Mouse (Mus musculus): ENCODE data around the gene Foxs1. TPM values are rescaled to one million over a fixed set of nuclear protein-coding genes. Genes with fewer than 3 reads are reported as not detected.

Foxs1 gene
- total RNA-seq (2014; rRNA removed; ENCODE audit: low replicate concordance): 4.5 and 8.6 TPM in 2 replicates
- 8.2 and 8.4 TPM in 2 replicates for polyA plus RNA-seq (2015; fragmentation: Nextera tagmentation; extraction: Ambion mirVana)

DNA sequence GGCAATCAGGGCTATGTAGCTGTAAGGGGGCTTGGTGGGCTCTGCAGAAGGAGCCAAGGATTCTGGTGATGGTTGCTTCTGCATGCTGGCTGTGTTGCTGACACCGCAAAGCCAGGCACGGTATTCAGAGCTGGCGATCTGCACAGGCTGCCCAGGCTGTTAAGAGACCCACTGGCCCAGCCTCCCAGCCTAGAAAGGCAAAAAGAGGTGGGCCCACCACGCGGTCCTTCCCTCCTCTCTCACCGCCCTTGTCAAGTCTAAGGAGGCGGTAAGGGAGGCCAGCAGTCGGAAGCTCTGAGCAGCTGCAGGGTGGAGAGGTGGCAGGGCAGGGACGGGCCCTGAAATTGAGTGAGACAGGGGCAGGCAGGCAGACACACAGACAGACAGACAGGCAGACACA lies at the start of gene Foxs1:
Foxs1 (minus strand) TSS at position 161 of the 400 bp plus-strand sequence.
- Histone ChIP-seq H3K27me3 (ENCODE audit: control insufficient read depth, insufficient read depth, low read length) (0 out of 2 replicates have a peak, but pooled peaks cover 10% of the 10 kb centered on the region), H3K4me1 (ENCODE audit: control insufficient read depth, insufficient read depth) (peaks cover 8% of the 10 kb centered on the region; the same call in 1 of the 2 replicates), H3K9me3 (replicated peaks; ENCODE audit: control insufficient read depth, low read length) (no peaks in the 10 kb centered on the region), H3K27ac (ENCODE audit: low read depth) (peak within 1 kb of the TSS; percentile 82), H3K9ac (replicated peaks; ENCODE audit: low read depth, low read length) (peak within 1 kb of the TSS; percentile 21), H3K4me2 (ENCODE audit: low read depth, low read length) (peak within 1 kb of the TSS; percentile 48), H3K4me3 (ENCODE audit: low read depth, low read length) (peak within 1 kb of the TSS; percentile 37), H3K36me3 (replicated peaks; ENCODE audit: control insufficient read depth, insufficient read depth, low read length) (no peaks in the 10 kb centered on the region)
- TF ChIP-seq EP300 (IDR thresholded peaks at IDR 0.05; ENCODE audit: low read depth) (no peak), CTCF (IDR thresholded peaks at IDR 0.05; ENCODE audit: low read depth) (no peak)
- WGBS: 17% methylated on average over 9 of the region's 9 CpGs
- ATAC-seq (ENCODE audit: insufficient read depth, low read depth) (peak; percentile 54), DNase-seq (ENCODE audit: low spot score) (peak; percentile 27)

DNA sequence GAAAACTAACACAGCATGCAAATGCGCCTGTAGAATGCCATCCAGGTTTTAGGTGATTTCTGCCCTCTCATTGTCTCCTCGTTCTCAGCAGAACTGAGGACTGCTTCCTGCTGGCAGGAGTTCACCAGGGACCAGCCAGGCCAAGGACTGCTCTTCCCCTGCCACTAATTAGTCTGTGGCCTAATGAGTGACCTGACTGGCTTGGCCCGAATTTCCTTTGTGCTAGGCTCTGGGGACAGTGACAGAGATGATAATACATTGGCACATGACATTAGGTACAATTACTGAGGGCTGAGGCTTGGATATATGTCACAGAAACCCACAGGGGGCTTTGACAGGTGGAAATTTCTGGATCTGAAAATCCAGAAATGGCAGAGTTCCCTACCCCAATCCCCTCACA lies 44.0 kb upstream of the Foxs1 start:
- TF ChIP-seq EP300 (IDR thresholded peaks at IDR 0.05; ENCODE audit: low read depth) (no peak), CTCF (IDR thresholded peaks at IDR 0.05; ENCODE audit: low read depth) (no peak)
- no peaks in the 10 kb centered on the region for H3K4me1 ChIP-seq (ENCODE audit: control insufficient read depth, insufficient read depth)
- no peak overlapping the region for H3K4me2 ChIP-seq (ENCODE audit: low read depth, low read length)
- no peaks in the 10 kb centered on the region for H3K36me3 ChIP-seq (replicated peaks; ENCODE audit: control insufficient read depth, insufficient read depth, low read length)
- H3K4me3 ChIP-seq (ENCODE audit: low read depth, low read length): no peak overlapping the region
- no peaks in the 10 kb centered on the region for H3K27me3 ChIP-seq (ENCODE audit: control insufficient read depth, insufficient read depth, low read length)
- DNase-seq (ENCODE audit: low spot score) (no peak), ATAC-seq (ENCODE audit: insufficient read depth, low read depth) (no peak)
- H3K9me3 ChIP-seq (replicated peaks; ENCODE audit: control insufficient read depth, low read length): no peaks in the 10 kb centered on the region
- 59% methylated on average over 3 of the region's 3 CpGs for WGBS
- H3K9ac ChIP-seq (replicated peaks; ENCODE audit: low read depth, low read length): no peak overlapping the region
- no peak overlapping the region for H3K27ac ChIP-seq (ENCODE audit: low read depth)

DNA sequence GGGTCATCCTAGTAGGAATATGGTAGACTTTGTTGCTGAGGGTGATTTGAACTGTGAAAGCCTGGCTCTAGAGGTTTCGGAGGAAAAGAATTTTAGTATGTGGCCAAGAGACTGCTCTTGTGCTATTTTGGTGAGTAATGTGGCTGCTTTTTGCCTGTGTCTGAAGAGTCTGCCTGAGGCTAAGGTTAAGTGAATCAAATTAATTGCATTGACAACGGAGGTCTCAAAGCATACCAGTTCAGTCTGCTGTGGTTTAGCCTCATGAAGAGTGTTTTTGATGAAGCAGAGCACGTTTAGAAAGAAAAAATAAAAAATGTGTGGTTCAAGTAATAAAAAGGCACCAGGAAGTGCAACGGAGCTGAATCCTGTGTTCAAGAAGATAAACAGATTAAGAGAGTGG lies 32.5 kb upstream of the Foxs1 start:
- WGBS: 66% methylated on average over 4 of the region's 4 CpGs
- ATAC-seq (ENCODE audit: insufficient read depth, low read depth) (no peak), DNase-seq (ENCODE audit: low spot score) (no peak)
- no peaks in the 10 kb centered on the region for H3K9me3 ChIP-seq (replicated peaks; ENCODE audit: control insufficient read depth, low read length)
- no peak overlapping the region for H3K27ac ChIP-seq (ENCODE audit: low read depth)
- H3K9ac ChIP-seq (replicated peaks; ENCODE audit: low read depth, low read length): no peak overlapping the region
- TF ChIP-seq EP300 (IDR thresholded peaks at IDR 0.05; ENCODE audit: low read depth): no peak
- no peak for TF ChIP-seq CTCF (IDR thresholded peaks at IDR 0.05; ENCODE audit: low read depth)
- no peaks in the 10 kb centered on the region for H3K27me3 ChIP-seq (ENCODE audit: control insufficient read depth, insufficient read depth, low read length)
- H3K4me2 ChIP-seq (ENCODE audit: low read depth, low read length): no peak overlapping the region
- no peaks in the 10 kb centered on the region for H3K36me3 ChIP-seq (replicated peaks; ENCODE audit: control insufficient read depth, insufficient read depth, low read length)
- no peaks in the 10 kb centered on the region for H3K4me1 ChIP-seq (ENCODE audit: control insufficient read depth, insufficient read depth)
- H3K4me3 ChIP-seq (ENCODE audit: low read depth, low read length): no peak overlapping the region

DNA sequence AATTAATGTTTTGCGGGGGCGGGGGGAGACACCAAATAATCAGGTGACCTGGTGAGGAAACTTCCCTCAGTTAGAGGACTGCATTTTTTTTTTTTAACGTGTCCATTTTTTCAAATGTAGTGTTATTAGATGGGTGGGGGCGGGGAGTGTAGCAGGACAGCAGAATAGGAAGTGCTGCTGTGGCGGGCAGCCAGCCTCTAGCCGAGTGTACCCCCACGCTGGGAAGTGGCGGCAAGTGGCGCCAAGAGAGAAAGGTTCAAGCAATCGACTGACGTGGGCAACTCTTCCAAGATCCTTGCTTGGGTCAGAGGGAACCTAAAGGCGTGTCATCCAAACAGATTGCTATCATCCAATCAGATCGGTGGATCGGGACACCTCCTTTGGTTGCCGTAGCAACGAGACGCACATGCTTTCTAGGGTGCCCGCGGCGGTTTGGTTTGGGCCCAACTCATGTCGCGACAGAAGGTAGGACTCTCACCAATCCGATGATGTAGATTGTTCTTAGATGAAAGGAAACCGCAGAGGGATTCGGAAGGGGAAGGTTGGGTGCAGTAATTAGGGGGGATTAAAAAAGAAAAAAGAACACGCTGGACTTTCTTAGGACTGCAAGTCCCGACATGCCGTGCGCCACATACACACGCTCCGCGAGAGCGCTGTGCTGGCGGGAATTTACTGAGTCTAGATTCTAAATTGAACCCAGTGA lies 29.2 kb upstream of the Foxs1 start, which contains the start of gene Ttll9:
Ttll9 (plus strand) TSS at position 395 of the 703 bp plus-strand sequence.
- Histone ChIP-seq H3K27me3 (ENCODE audit: control insufficient read depth, insufficient read depth, low read length) (peaks cover 7% of the 10 kb centered on the region; the same call in 1 of the 2 replicates), H3K4me3 (ENCODE audit: low read depth, low read length) (peak within 1 kb of the TSS; percentile 51), H3K36me3 (replicated peaks; ENCODE audit: control insufficient read depth, insufficient read depth, low read length) (no peaks in the 10 kb centered on the region), H3K27ac (ENCODE audit: low read depth) (no peak within 1 kb of the TSS), H3K9ac (replicated peaks; ENCODE audit: low read depth, low read length) (0 out of 2 replicates have a peak within 1 kb of the TSS, but pooled peaks have one; percentile 16), H3K4me2 (ENCODE audit: low read depth, low read length) (peak within 1 kb of the TSS; percentile 61), H3K4me1 (ENCODE audit: control insufficient read depth, insufficient read depth) (no peaks in the 10 kb centered on the region), H3K9me3 (replicated peaks; ENCODE audit: control insufficient read depth, low read length) (no peaks in the 10 kb centered on the region)
- DNase-seq (ENCODE audit: low spot score): peak; percentile 45
- peak; percentile 75 for ATAC-seq (ENCODE audit: insufficient read depth, low read depth)
- 2% methylated on average over 34 of the region's 34 CpGs for WGBS
- TF ChIP-seq EP300 (IDR thresholded peaks at IDR 0.05; ENCODE audit: low read depth) (no peak), CTCF (IDR thresholded peaks at IDR 0.05; ENCODE audit: low read depth) (no peak)

DNA sequence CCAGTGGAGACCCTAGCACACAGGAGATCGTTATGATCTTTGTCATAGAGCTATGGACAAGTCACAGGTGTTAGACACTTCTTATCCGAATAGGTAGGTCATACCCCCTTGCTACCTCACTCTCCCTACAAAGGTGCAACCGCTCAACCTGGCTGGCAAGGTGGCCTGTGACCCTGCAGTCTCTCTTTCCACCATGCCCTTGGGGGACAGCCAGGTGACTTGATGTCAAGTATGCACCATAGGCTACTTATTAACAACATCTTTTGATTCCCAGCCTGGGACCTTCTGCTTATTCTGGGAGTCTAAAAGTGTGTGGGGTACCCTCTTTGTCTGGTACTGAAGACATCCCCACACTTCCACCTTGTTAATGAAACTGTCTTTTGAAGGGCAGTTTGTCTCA lies 25.1 kb upstream of the Foxs1 start:
- Histone ChIP-seq H3K9me3 (replicated peaks; ENCODE audit: control insufficient read depth, low read length) (no peaks in the 10 kb centered on the region), H3K27me3 (ENCODE audit: control insufficient read depth, insufficient read depth, low read length) (peaks cover 29% of the 10 kb centered on the region), H3K4me1 (ENCODE audit: control insufficient read depth, insufficient read depth) (no peaks in the 10 kb centered on the region), H3K36me3 (replicated peaks; ENCODE audit: control insufficient read depth, insufficient read depth, low read length) (no peaks in the 10 kb centered on the region), H3K9ac (replicated peaks; ENCODE audit: low read depth, low read length) (no peak overlapping the region), H3K4me3 (ENCODE audit: low read depth, low read length) (no peak overlapping the region), H3K27ac (ENCODE audit: low read depth) (no peak overlapping the region), H3K4me2 (ENCODE audit: low read depth, low read length) (no peak overlapping the region)
- 52% methylated on average over 3 of the region's 3 CpGs for WGBS
- no peak for TF ChIP-seq CTCF (IDR thresholded peaks at IDR 0.05; ENCODE audit: low read depth)
- TF ChIP-seq EP300 (IDR thresholded peaks at IDR 0.05; ENCODE audit: low read depth): no peak
- DNase-seq (ENCODE audit: low spot score) (no peak), ATAC-seq (ENCODE audit: insufficient read depth, low read depth) (no peak)
